Mouse (Mus musculus): ENCODE results near the gene Dnaaf3. TPM values are rescaled to one million over a fixed set of nuclear protein-coding genes. Genes with fewer than 3 reads are reported as not detected.

The Dnaaf3 gene
- polyA plus RNA-seq, 1 experiment from 2014 or later = 2.9 TPM

- WGBS = 49% methylated on average over 11 of the region's 11 CpGs
- Histone ChIP-seq H3K4me1 (peaks cover 17% of the 10 kb centered on the region), H3K4me3 (no peak overlapping the region), H3K27ac (no peak overlapping the region), H3K4me2 (no peak overlapping the region), H3K27me3 (no peaks in the 10 kb centered on the region; the same call in 1 of the 2 replicates), H3K9me3 (no peaks in the 10 kb centered on the region), H3K36me3 (no peaks in the 10 kb centered on the region), H3K9ac (no peak overlapping the region)
- no peak for ATAC-seq (ENCODE audit: borderline replicate concordance, extremely low read depth, low FRiP score, low TSS enrichment)
Observed at GRCm38 (mm10) chr7:4504646-4505435, 27.4 kb downstream of the Dnaaf3 start.

GRCm38 (mm10) chr7:4503858-4504257 is 28.4 kb downstream of the Dnaaf3 start:
- H3K27ac ChIP-seq = no peak overlapping the region
- H3K9me3 ChIP-seq = no peaks in the 10 kb centered on the region
- WGBS = 72% methylated on average over 5 of the region's 5 CpGs
- H3K27me3 ChIP-seq = no peaks in the 10 kb centered on the region; the same call in 1 of the 2 replicates
- no peak overlapping the region for H3K4me2 ChIP-seq
- H3K4me1 ChIP-seq = peaks cover 20% of the 10 kb centered on the region
- ATAC-seq (ENCODE audit: borderline replicate concordance, extremely low read depth, low FRiP score, low TSS enrichment) = no peak
- H3K4me3 ChIP-seq = no peak overlapping the region
- no peak overlapping the region for H3K9ac ChIP-seq
- H3K36me3 ChIP-seq = no peaks in the 10 kb centered on the region

GRCm38 (mm10) chr7:4503100-4503499 is 29.2 kb downstream of the Dnaaf3 start:
- no peak overlapping the region for H3K9ac ChIP-seq
- no peak overlapping the region for H3K4me3 ChIP-seq
- no peaks in the 10 kb centered on the region for H3K36me3 ChIP-seq
- H3K27ac ChIP-seq = 0 out of 2 replicates have a peak overlapping the region, but pooled peaks have one; percentile 96
- H3K9me3 ChIP-seq = no peaks in the 10 kb centered on the region
- no peak overlapping the region for H3K4me2 ChIP-seq
- ATAC-seq (ENCODE audit: borderline replicate concordance, extremely low read depth, low FRiP score, low TSS enrichment) = no peak
- H3K4me1 ChIP-seq = peaks cover 27% of the 10 kb centered on the region
- no peaks in the 10 kb centered on the region for H3K27me3 ChIP-seq
- 77% methylated on average over 4 of the region's 4 CpGs for WGBS

- H3K9me3 ChIP-seq = no peaks in the 10 kb centered on the region
- peak overlapping the region; percentile 76 for H3K4me2 ChIP-seq
- WGBS = 10% methylated on average over 14 of the region's 14 CpGs
- H3K4me1 ChIP-seq = peaks cover 32% of the 10 kb centered on the region
- no peak for ATAC-seq (ENCODE audit: borderline replicate concordance, extremely low read depth, low FRiP score, low TSS enrichment)
- H3K4me3 ChIP-seq = peak overlapping the region; percentile 95
- H3K36me3 ChIP-seq = no peaks in the 10 kb centered on the region
- H3K27me3 ChIP-seq = no peaks in the 10 kb centered on the region
- peak overlapping the region; percentile 89 for H3K9ac ChIP-seq
- peak overlapping the region; percentile 96 for H3K27ac ChIP-seq
Observed at GRCm38 (mm10) chr7:4502421-4503090, 29.7 kb downstream of the Dnaaf3 start.

- Histone ChIP-seq H3K9ac (peak within 1 kb of the TSS; percentile 89), H3K4me3 (peak within 1 kb of the TSS; percentile 95), H3K4me1 (peaks cover 32% of the 10 kb centered on the region), H3K9me3 (no peaks in the 10 kb centered on the region), H3K36me3 (no peaks in the 10 kb centered on the region; the same call in 1 of the 2 replicates), H3K4me2 (peak within 1 kb of the TSS; percentile 76), H3K27me3 (no peaks in the 10 kb centered on the region), H3K27ac (peak within 1 kb of the TSS; percentile 96)
- under 1% methylated on average over 61 of the region's 62 CpGs for WGBS
- ATAC-seq (ENCODE audit: borderline replicate concordance, extremely low read depth, low FRiP score, low TSS enrichment) = peak; percentile 94
Observed at GRCm38 (mm10) chr7:4501558-4502397, 30.5 kb downstream of the Dnaaf3 start, which contains the start of gene Ppp1r12c. Gene Ppp1r12c, minus strand, starts transcription at chr7:4501680.

GRCm38 (mm10) chr7:4500892-4501471 is 31.3 kb downstream of the Dnaaf3 start:
- H3K9ac ChIP-seq = peak overlapping the region; percentile 89
- no peaks in the 10 kb centered on the region for H3K9me3 ChIP-seq
- no peaks in the 10 kb centered on the region for H3K27me3 ChIP-seq
- peaks cover 7% of the 10 kb centered on the region for H3K36me3 ChIP-seq
- under 1% methylated on average over 32 of the region's 52 CpGs for WGBS
- peak overlapping the region; percentile 96 for H3K27ac ChIP-seq
- ATAC-seq (ENCODE audit: borderline replicate concordance, extremely low read depth, low FRiP score, low TSS enrichment) = peak; percentile 52; the same call in 1 of the 2 replicates
- H3K4me3 ChIP-seq = peak overlapping the region; percentile 95
- H3K4me2 ChIP-seq = peak overlapping the region; percentile 76
- H3K4me1 ChIP-seq = peaks cover 32% of the 10 kb centered on the region

GRCm38 (mm10) chr7:4499034-4499433 is 33.2 kb downstream of the Dnaaf3 start:
- peak overlapping the region; percentile 76 for H3K4me2 ChIP-seq
- no peaks in the 10 kb centered on the region for H3K27me3 ChIP-seq
- H3K36me3 ChIP-seq = peaks cover 21% of the 10 kb centered on the region
- ATAC-seq (ENCODE audit: borderline replicate concordance, extremely low read depth, low FRiP score, low TSS enrichment) = no peak
- H3K27ac ChIP-seq = no peak overlapping the region
- H3K9me3 ChIP-seq = no peaks in the 10 kb centered on the region
- no peak overlapping the region for H3K4me3 ChIP-seq
- WGBS = 87% methylated on average over 4 of the region's 4 CpGs
- H3K4me1 ChIP-seq = peaks cover 32% of the 10 kb centered on the region
- no peak overlapping the region for H3K9ac ChIP-seq

- H3K9me3 ChIP-seq = no peaks in the 10 kb centered on the region
- peak overlapping the region; percentile 76; the same call in 1 of the 2 replicates for H3K4me2 ChIP-seq
- no peak overlapping the region; the same call in 1 of the 2 replicates for H3K9ac ChIP-seq
- no peaks in the 10 kb centered on the region for H3K27me3 ChIP-seq
- H3K4me1 ChIP-seq = peaks cover 32% of the 10 kb centered on the region
- H3K4me3 ChIP-seq = no peak overlapping the region
- H3K27ac ChIP-seq = 0 out of 2 replicates have a peak overlapping the region, but pooled peaks have one; percentile 37
- peaks cover 27% of the 10 kb centered on the region for H3K36me3 ChIP-seq
- 16% methylated on average over 9 of the region's 9 CpGs for WGBS
- no peak for ATAC-seq (ENCODE audit: borderline replicate concordance, extremely low read depth, low FRiP score, low TSS enrichment)
Observed at GRCm38 (mm10) chr7:4498251-4498650, 34.0 kb downstream of the Dnaaf3 start.

GRCm38 (mm10) chr7:4497271-4497903 is 34.9 kb downstream of the Dnaaf3 start:
- Histone ChIP-seq H3K27me3 (no peaks in the 10 kb centered on the region), H3K4me1 (peaks cover 38% of the 10 kb centered on the region), H3K9ac (no peak overlapping the region), H3K4me3 (no peak overlapping the region), H3K27ac (no peak overlapping the region), H3K4me2 (no peak overlapping the region), H3K36me3 (peaks cover 31% of the 10 kb centered on the region), H3K9me3 (no peaks in the 10 kb centered on the region)
- 89% methylated on average over 9 of the region's 9 CpGs for WGBS
- no peak for ATAC-seq (ENCODE audit: borderline replicate concordance, extremely low read depth, low FRiP score, low TSS enrichment)

- no peak overlapping the region for H3K27ac ChIP-seq
- peaks cover 31% of the 10 kb centered on the region for H3K36me3 ChIP-seq
- WGBS = 92% methylated on average over 3 of the region's 3 CpGs
- peaks cover 42% of the 10 kb centered on the region for H3K4me1 ChIP-seq
- H3K9me3 ChIP-seq = no peaks in the 10 kb centered on the region
- ATAC-seq (ENCODE audit: borderline replicate concordance, extremely low read depth, low FRiP score, low TSS enrichment) = no peak
- no peak overlapping the region for H3K9ac ChIP-seq
- no peak overlapping the region for H3K4me2 ChIP-seq
- H3K4me3 ChIP-seq = no peak overlapping the region
- H3K27me3 ChIP-seq = no peaks in the 10 kb centered on the region
Observed at GRCm38 (mm10) chr7:4496468-4496867, 35.8 kb downstream of the Dnaaf3 start.

GRCm38 (mm10) chr7:4493991-4494390 is 38.3 kb downstream of the Dnaaf3 start:
- 69% methylated on average over 1 of the region's 1 CpGs for WGBS
- no peak for ATAC-seq (ENCODE audit: borderline replicate concordance, extremely low read depth, low FRiP score, low TSS enrichment)
- Histone ChIP-seq H3K4me2 (no peak overlapping the region), H3K4me1 (peaks cover 28% of the 10 kb centered on the region), H3K9me3 (no peaks in the 10 kb centered on the region), H3K9ac (no peak overlapping the region), H3K36me3 (peaks cover 41% of the 10 kb centered on the region), H3K27me3 (no peaks in the 10 kb centered on the region), H3K4me3 (no peak overlapping the region), H3K27ac (no peak overlapping the region)

All from lung, embryonic 15.5 days (tissue).